Mouse (Mus musculus): Measurements from ENCODE around the gene Zeb2.

The Zeb2 gene

GRCm38 (mm10) chr2:44977556-44977955 lies 139.6 kb downstream of the Zeb2 start:
- DNase-seq = no peak

- DNase-seq = no peak
These were observed 140.1 kb downstream of the Zeb2 start for GRCm38 (mm10) chr2:44977051-44977450.

- DNase-seq = no peak
These were observed 140.7 kb downstream of the Zeb2 start for GRCm38 (mm10) chr2:44976484-44976883.

GRCm38 (mm10) chr2:44973828-44974227 lies 143.4 kb downstream of the Zeb2 start:
- no peak for DNase-seq

GRCm38 (mm10) chr2:44970087-44970646 lies 147.0 kb downstream of the Zeb2 start:
- no peak for DNase-seq

GRCm38 (mm10) chr2:44969640-44970039 lies 147.6 kb downstream of the Zeb2 start:
- no peak for DNase-seq

- DNase-seq = no peak
These were observed 148.0 kb downstream of the Zeb2 start for GRCm38 (mm10) chr2:44969226-44969625.

- DNase-seq = no peak
These were observed 151.2 kb downstream of the Zeb2 start for GRCm38 (mm10) chr2:44965834-44966555.

GRCm38 (mm10) chr2:44962620-44963019 lies 154.6 kb downstream of the Zeb2 start:
- no peak for DNase-seq

GRCm38 (mm10) chr2:44961192-44961591 lies 156.0 kb downstream of the Zeb2 start:
- DNase-seq = no peak

GRCm38 (mm10) chr2:44960561-44960960 lies 156.6 kb downstream of the Zeb2 start:
- DNase-seq = no peak

GRCm38 (mm10) chr2:44957329-44957797 lies 159.8 kb downstream of the Zeb2 start:
- DNase-seq = no peak

GRCm38 (mm10) chr2:44956232-44956631 lies 161.0 kb downstream of the Zeb2 start:
- DNase-seq = no peak

- no peak for DNase-seq
These were observed 161.7 kb downstream of the Zeb2 start for GRCm38 (mm10) chr2:44955506-44955905.

GRCm38 (mm10) chr2:44954180-44954579 lies 163.0 kb downstream of the Zeb2 start:
- no peak for DNase-seq

GRCm38 (mm10) chr2:44952830-44953422 lies 164.3 kb downstream of the Zeb2 start:
- DNase-seq = peak; percentile 35

- DNase-seq = no peak
These were observed 165.5 kb downstream of the Zeb2 start for GRCm38 (mm10) chr2:44951651-44952213.

GRCm38 (mm10) chr2:44944689-44945088 lies 172.5 kb downstream of the Zeb2 start:
- no peak for DNase-seq
